Mouse (Mus musculus): Measurements from ENCODE around the gene Actg2.

DNA sequence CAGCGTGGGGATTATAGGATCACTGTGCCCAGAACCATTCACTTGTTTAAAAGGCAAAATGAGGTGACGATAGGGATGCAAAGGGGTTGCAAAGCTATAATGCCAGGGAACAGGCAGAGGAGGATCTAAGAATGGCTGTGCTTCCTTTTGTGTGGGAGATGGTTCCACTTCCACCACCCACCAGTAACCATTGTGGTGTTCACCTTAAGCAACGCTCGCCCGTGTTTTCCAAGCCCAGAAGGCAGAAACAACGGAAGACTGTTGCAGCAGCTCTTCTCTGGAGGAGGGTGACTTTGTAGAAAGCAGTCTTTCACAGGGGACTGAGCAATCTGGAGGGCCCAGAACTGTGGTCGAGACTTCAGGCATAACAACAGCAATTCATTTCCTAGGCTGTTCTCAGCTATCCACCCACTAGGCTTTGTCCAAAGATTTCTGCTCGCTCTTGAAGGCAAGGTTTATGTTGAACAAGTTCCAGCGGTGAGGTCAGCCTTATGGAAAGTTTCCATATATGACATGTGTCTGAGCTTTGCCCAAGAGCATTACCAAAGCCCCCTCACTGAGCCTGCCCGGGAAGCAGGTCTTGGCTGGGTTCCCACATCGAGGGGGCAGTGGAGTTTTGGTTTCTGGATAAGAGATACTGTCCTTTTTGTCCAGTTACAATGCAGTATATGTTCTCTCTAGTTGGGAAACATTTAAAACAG, 5.8 kb upstream of the Actg2 start:
- TF ChIP-seq CTCF (IDR thresholded peaks at IDR 0.05; ENCODE audit: borderline replicate concordance, insufficient read depth, low read length): no peak
- no peak for TF ChIP-seq POLR2A (IDR thresholded peaks at IDR 0.05; ENCODE audit: low read depth, low read length)
